18 mouse cellular contexts compared by ENCODE assay signal in the genomic region with DNA sequence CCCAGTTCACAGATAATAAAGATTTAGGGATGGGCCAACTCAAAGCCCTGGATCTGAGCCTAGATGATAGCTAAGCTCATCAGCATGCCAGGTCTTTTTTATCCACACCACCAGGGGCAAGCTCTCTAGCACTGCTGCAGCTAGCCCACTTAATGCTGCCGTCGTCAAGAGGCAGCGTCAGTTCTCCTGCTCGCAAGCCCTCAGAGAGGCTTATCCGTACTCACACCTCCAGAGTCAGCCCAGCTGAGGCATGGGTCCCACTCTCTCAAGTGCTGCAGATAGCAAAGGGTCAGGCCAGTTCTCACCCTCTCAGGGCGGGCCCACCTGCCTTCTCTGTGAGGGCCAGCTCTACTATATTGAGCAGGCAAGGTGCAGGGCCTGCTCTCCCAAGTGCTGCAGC. TPM values are rescaled to one million over a fixed set of nuclear protein-coding genes. Genes with fewer than 3 reads are reported as not detected.
DNase-seq lines count a peak whose midpoint lies in the region; ATAC-seq and TF ChIP-seq lines count a peak whose summit lies in the region.
"Had no signal": no experiment of that assay in that cellular context is flagged by ENCODE, and none has a peak within 500 bp of the region (broad histone marks: within the 10 kb centered on the region; RNA-seq: fewer than 3 reads in every experiment).

No protein-coding gene starts in this region.

- WGBS in heart, embryonic 13.5 days = 26% methylated on average over 6 of the region's 6 CpGs
- WGBS in lung, embryonic 16.5 days = 69% methylated on average over 6 of the region's 6 CpGs
- WGBS in lung, adult 2 months = 78% methylated on average over 6 of the region's 6 CpGs

- peaks cover 25% of the 10 kb centered on the region for H3K4me1 ChIP-seq in heart, embryonic 13.5 days
- peaks cover 10% of the 10 kb centered on the region for H3K4me1 ChIP-seq in lung, embryonic 16.5 days (replicated peaks; ENCODE audit: control insufficient read depth, insufficient read depth, low read length)
- peaks cover 3% of the 10 kb centered on the region; the same call in 1 of the 2 replicates for H3K4me1 ChIP-seq in lung, adult 2 months (ENCODE audit: control insufficient read depth, insufficient read depth, low read length)

- no peaks in the 10 kb centered on the region for H3K9me3 ChIP-seq in heart, embryonic 13.5 days
- no peaks in the 10 kb centered on the region for H3K9me3 ChIP-seq in lung, embryonic 16.5 days (ENCODE audit: control insufficient read depth, low read length)
- H3K9me3 ChIP-seq: limb, embryonic 13.5 days; megakaryocyte, embryonic 14.5 days had no signal

- ATAC-seq in heart, embryonic 13.5 days (ENCODE audit: extremely low read depth, insufficient number of reproducible peaks, low FRiP score, low TSS enrichment) = no peak
- peak; percentile 58; the same call in 1 of the 2 replicates for ATAC-seq in lung, embryonic 16.5 days (ENCODE audit: low read depth)
- ATAC-seq: forebrain, embryonic 16.5 days; hindbrain, embryonic 16.5 days; midbrain, embryonic 16.5 days had no signal

- TF ChIP-seq CTCF in lung, adult 2 months (IDR thresholded peaks at IDR 0.05; ENCODE audit: insufficient read depth, low read length) = no peak

- H3K36me3 ChIP-seq in heart, embryonic 13.5 days = peaks cover 43% of the 10 kb centered on the region
- H3K36me3 ChIP-seq in lung, embryonic 16.5 days (ENCODE audit: control insufficient read depth, insufficient read depth, low read length) = no peaks in the 10 kb centered on the region

- H3K4me2 ChIP-seq in heart, embryonic 13.5 days = no peak overlapping the region
- H3K4me2 ChIP-seq in lung, embryonic 16.5 days (ENCODE audit: low read depth, low read length) = no peak overlapping the region
- H3K4me2 ChIP-seq: limb, embryonic 13.5 days had no signal

- no peak overlapping the region for H3K4me3 ChIP-seq in heart, embryonic 13.5 days
- H3K4me3 ChIP-seq in lung, embryonic 16.5 days (ENCODE audit: low read length) = no peak overlapping the region
- no peak overlapping the region for H3K4me3 ChIP-seq in lung, adult 2 months (replicated peaks; ENCODE audit: extremely low read depth, low read depth, low read length)
- H3K4me3 ChIP-seq: limb, embryonic 13.5 days had no signal

- 0 out of 2 replicates have a peak overlapping the region, but pooled peaks have one; percentile 66 for H3K27ac ChIP-seq in heart, embryonic 13.5 days (replicated peaks)
- H3K27ac ChIP-seq in lung, embryonic 16.5 days (ENCODE audit: low read length) = no peak overlapping the region
- H3K27ac ChIP-seq: limb, embryonic 13.5 days had no signal

- H3K27me3 ChIP-seq in heart, embryonic 13.5 days (replicated peaks) = no peaks in the 10 kb centered on the region
- no peaks in the 10 kb centered on the region for H3K27me3 ChIP-seq in lung, embryonic 16.5 days (ENCODE audit: control insufficient read depth, insufficient read depth, low read depth, low read length)
- H3K27me3 ChIP-seq: limb, embryonic 13.5 days; megakaryocyte, embryonic 14.5 days had no signal

- DNase-seq in heart, postnatal 36 days = no peak
- DNase-seq in lung, adult 2 months = no peak
- peak; percentile 16 for DNase-seq in liver
- peak; percentile 8 for DNase-seq in retina, postnatal 7 days (ENCODE audit: low read depth, low spot score)
- DNase-seq in thymus, postnatal 10 days (ENCODE audit: low spot score in 2 of 2) = no peak
- DNase-seq: kidney, adult 2 months; kidney, postnatal 14 days; thymus, postnatal 25 days had no signal

- no peak for TF ChIP-seq POLR2A in lung, adult 2 months (IDR thresholded peaks at IDR 0.05; ENCODE audit: borderline replicate concordance, extremely low read depth, low read depth, low read length)

- H3K9ac ChIP-seq in heart, embryonic 13.5 days = no peak overlapping the region
- H3K9ac ChIP-seq in lung, embryonic 16.5 days (ENCODE audit: low read length) = no peak overlapping the region
- H3K9ac ChIP-seq: limb, embryonic 13.5 days had no signal

- intact Hi-C loops in heart, postnatal 36 days (cut with DNase I) = no loop called here

RNA-seq across cellular contexts. Expression of a gene that starts 2.9 kb away (rescaled TPM):
- 1.9 and 2.7 TPM in 2 replicates for polyA plus RNA-seq in heart, embryonic 13.5 days (2015; fragmentation: Nextera tagmentation; extraction: Ambion mirVana)
- total RNA-seq in heart, postnatal 36 days (2021) = 1 to 10 TPM; 3.1 to 3.7 TPM
- 3.7 and 5.8 TPM in 2 replicates for polyA plus RNA-seq in lung, embryonic 16.5 days (2015; fragmentation: Nextera tagmentation; extraction: Ambion mirVana)
- 7.7 and 14.0 TPM in 2 replicates for polyA plus RNA-seq in lung, adult 2 months (2012; rRNA removed)

RNA-seq across cellular contexts. Expression of a gene that starts 2.9 kb away (rescaled TPM):
- 0.41 and 0.45 TPM in 2 replicates for polyA plus RNA-seq in heart, embryonic 13.5 days (2015; fragmentation: Nextera tagmentation; extraction: Ambion mirVana)
- total RNA-seq in heart, postnatal 36 days (2021) = under 1 TPM; 0.11 TPM
- polyA plus RNA-seq in lung, embryonic 16.5 days (2015; fragmentation: Nextera tagmentation; extraction: Ambion mirVana) = 0.64 and 0.84 TPM in 2 replicates
- polyA plus RNA-seq in lung, adult 2 months (2012; rRNA removed) = 1.1 and 1.2 TPM in 2 replicates

RNA-seq across cellular contexts. Expression of a gene that starts 9.7 kb away (rescaled TPM):
- 0.51 and 0.66 TPM in 2 replicates for polyA plus RNA-seq in heart, embryonic 13.5 days (2015; fragmentation: Nextera tagmentation; extraction: Ambion mirVana)
- total RNA-seq in heart, postnatal 36 days (2021) = 1 to 10 TPM in 1 of 2 experiments, under 1 TPM in 1; 0.86 to 2.4 TPM
- 1.6 and 1.9 TPM in 2 replicates for polyA plus RNA-seq in lung, embryonic 16.5 days (2015; fragmentation: Nextera tagmentation; extraction: Ambion mirVana)
- 11.8 and 24.4 TPM in 2 replicates for polyA plus RNA-seq in lung, adult 2 months (2012; rRNA removed)
- total RNA-seq: ES-E14 had no signal
- polyA plus RNA-seq: hindbrain, embryonic 16.5 days; midbrain, embryonic 16.5 days had no signal

RNA-seq across cellular contexts. Expression of a gene that starts 29.4 kb away (rescaled TPM):
- 0.10 and 0.11 TPM in 2 replicates for polyA plus RNA-seq in heart, embryonic 13.5 days (2015; fragmentation: Nextera tagmentation; extraction: Ambion mirVana)
- not detected for total RNA-seq in heart, postnatal 36 days (2021)
- 0.18 and 0.60 TPM in 2 replicates for polyA plus RNA-seq in lung, embryonic 16.5 days (2015; fragmentation: Nextera tagmentation; extraction: Ambion mirVana)
- polyA plus RNA-seq in lung, adult 2 months (2012; rRNA removed) = 0.08 TPM in 1 of 2 replicates, not detected in the other
- total RNA-seq: gastrocnemius, postnatal 4 days had no signal
- polyA plus RNA-seq: lung, postnatal 0 days had no signal

RNA-seq across cellular contexts. Expression of a gene that starts 57.7 kb away (rescaled TPM):
- 0.31 and 0.37 TPM in 2 replicates for polyA plus RNA-seq in heart, embryonic 13.5 days (2015; fragmentation: Nextera tagmentation; extraction: Ambion mirVana)
- total RNA-seq in heart, postnatal 36 days (2021) = under 1 TPM in 1 of 2 experiments, not detected in 1; 0.03 TPM
- 1.9 and 2.0 TPM in 2 replicates for polyA plus RNA-seq in lung, embryonic 16.5 days (2015; fragmentation: Nextera tagmentation; extraction: Ambion mirVana)
- polyA plus RNA-seq in lung, adult 2 months (2012; rRNA removed) = 6.9 and 7.3 TPM in 2 replicates

Comparison
In these comparisons a context has a peak if more than half of its experiments do, and no peak if none do; other contexts are left out.
1. DNase-seq: peak in liver (single experiment) and retina, postnatal 7 days (single experiment); none in heart, postnatal 36 days (0 of 2), lung, adult 2 months (single experiment) and thymus, postnatal 10 days (0 of 2).